Mouse (Mus musculus) lung, embryonic 14.5 days (tissue): ENCODE data around the gene Tbck. TPM values are rescaled to one million over a fixed set of nuclear protein-coding genes. Genes with fewer than 3 reads are reported as not detected.

Source experiments
- ATAC-seq: fragments of 200-750 bp; cut with Nextera tagmentation; 2 replicates; pipeline ENCODE4 v1.8.0; 2017; ENCODE audit warnings: mild to moderate bottlenecking, moderate TSS enrichment, moderate library complexity; ENCODE audit not compliant: insufficient read depth
- DNase-seq: peaks from one replicate; pipeline ENCODE4 v3.0.0-alpha.2; 2015
- H3K27ac ChIP-seq: fragments of 300-500 bp; sonication (generic); 2 replicates; pipeline ENCODE4 v1.5.1; 2014; ENCODE audit warnings: low read depth, mild to moderate bottlenecking, moderate library complexity
- H3K27me3 ChIP-seq: fragments of 300-500 bp; sonication (generic); 2 replicates; pipeline ENCODE4 v1.6.1; 2014; ENCODE audit warnings: low read length, control low read depth; ENCODE audit not compliant: insufficient read depth
- H3K36me3 ChIP-seq: fragments of 300-500 bp; sonication (generic); 2 replicates; pipeline ENCODE4 v1.6.1; 2014; ENCODE audit warnings: control low read depth; ENCODE audit not compliant: insufficient read depth
- H3K4me1 ChIP-seq: fragments of 300-500 bp; sonication (generic); 2 replicates; pipeline ENCODE4 v1.6.1; 2014; ENCODE audit warnings: antibody characterized with exemption, control low read depth; ENCODE audit not compliant: insufficient read depth
- H3K4me2 ChIP-seq: fragments of 300-500 bp; sonication (generic); 2 replicates; pipeline ENCODE4 v1.6.1; 2014; ENCODE audit warnings: mild to moderate bottlenecking
- H3K4me3 ChIP-seq: fragments of 300-500 bp; sonication (generic); 2 replicates; pipeline ENCODE4 v1.5.1; 2014; ENCODE audit warnings: low read depth, low read length
- H3K9ac ChIP-seq: fragments of 300-500 bp; sonication (generic); 2 replicates; pipeline ENCODE4 v1.6.1; 2014
- H3K9me3 ChIP-seq: fragments of 300-500 bp; sonication (generic); 2 replicates; pipeline ENCODE4 v1.6.1; 2016; ENCODE audit warnings: low read depth, low read length, control low read depth
- CTCF ChIP-seq: IDR thresholded peaks from 2 replicates; pipeline ENCODE4 v1.5.1; 2016; ENCODE audit warnings: antibody characterized with exemption, low read depth
- WGBS: fragments of 180-500 bp; shearing (Covaris S2); extraction: QIAGEN DNeasy Blood & Tissue Kit; methylation state at CpG from one replicate; pipeline ENCODE4 v1.1.7; 2014; 5-methylcytosine and 5-hydroxymethylcytosine counted together
- polyA plus RNA-seq: library from polyadenylated mRNA; unstranded; fragments of >200 nt; fragmentation: Nextera tagmentation; extraction: Ambion mirVana; gene quantifications from 2 replicates; pipeline ENCODE4 v1.2.1, GENCODE M21; 2014

Gene Tbck
- polyA plus RNA-seq, 1 experiment from 2014 or later, result 19.6 TPM

- Histone ChIP-seq H3K4me2 (no peak overlapping the region), H3K9me3 (no peaks in the 10 kb centered on the region)
- DNase-seq, result peak; percentile 80
Observed at GRCm38 (mm10) chr3:132855458-132856212, 171.7 kb downstream of the Tbck start.

GRCm38 (mm10) chr3:132856651-132857050, 172.7 kb downstream of the Tbck start:
- Histone ChIP-seq H3K9me3 (no peaks in the 10 kb centered on the region), H3K36me3 (no peaks in the 10 kb centered on the region), H3K4me2 (no peak overlapping the region), H3K9ac (no peak overlapping the region), H3K4me1 (peaks cover 15% of the 10 kb centered on the region), H3K27me3 (0 out of 2 replicates have a peak, but pooled peaks cover 4% of the 10 kb centered on the region), H3K4me3 (no peak overlapping the region), H3K27ac (no peak overlapping the region)
- DNase-seq, result peak; percentile 55
- no peak for ATAC-seq
- WGBS, result 40% methylated on average over 6 of the region's 6 CpGs
- TF ChIP-seq CTCF, result no peak

More at GRCm38 (mm10) chr3:132855458-132856212, 171.7 kb downstream of the Tbck start:
- H3K27me3 ChIP-seq, result 0 out of 2 replicates have a peak, but pooled peaks cover 4% of the 10 kb centered on the region
- H3K36me3 ChIP-seq, result no peaks in the 10 kb centered on the region
- no peak overlapping the region for H3K4me3 ChIP-seq
- TF ChIP-seq CTCF, result no peak
- no peak overlapping the region for H3K9ac ChIP-seq
- 0 out of 2 replicates have a peak, but pooled peaks have one; percentile 32 for ATAC-seq
- WGBS, result 56% methylated on average over 9 of the region's 9 CpGs
- no peak overlapping the region for H3K27ac ChIP-seq
- peaks cover 18% of the 10 kb centered on the region for H3K4me1 ChIP-seq

- Histone ChIP-seq H3K27ac (no peak overlapping the region), H3K4me1 (peaks cover 15% of the 10 kb centered on the region), H3K9ac (no peak overlapping the region), H3K36me3 (no peaks in the 10 kb centered on the region), H3K4me3 (no peak overlapping the region), H3K9me3 (no peaks in the 10 kb centered on the region), H3K4me2 (no peak overlapping the region), H3K27me3 (0 out of 2 replicates have a peak, but pooled peaks cover 4% of the 10 kb centered on the region)
- peak; percentile 80 for DNase-seq
- no peak for TF ChIP-seq CTCF
- WGBS, result 42% methylated on average over 11 of the region's 11 CpGs
- peak; percentile 70 for ATAC-seq
Observed at GRCm38 (mm10) chr3:132858849-132859248, 174.9 kb downstream of the Tbck start.

- H3K9me3 ChIP-seq, result no peaks in the 10 kb centered on the region
- 71% methylated on average over 7 of the region's 7 CpGs for WGBS
- no peak overlapping the region for H3K9ac ChIP-seq
- no peak overlapping the region for H3K4me2 ChIP-seq
- no peaks in the 10 kb centered on the region for H3K36me3 ChIP-seq
- H3K27ac ChIP-seq, result no peak overlapping the region
- H3K4me3 ChIP-seq, result no peak overlapping the region
- H3K4me1 ChIP-seq, result peaks cover 15% of the 10 kb centered on the region
- no peak for ATAC-seq
- TF ChIP-seq CTCF, result no peak
- H3K27me3 ChIP-seq, result 0 out of 2 replicates have a peak, but pooled peaks cover 4% of the 10 kb centered on the region
- no peak for DNase-seq
Observed at GRCm38 (mm10) chr3:132859573-132859972, 175.6 kb downstream of the Tbck start.

GRCm38 (mm10) chr3:132860796-132861195, 176.9 kb downstream of the Tbck start:
- ATAC-seq (no peak), DNase-seq (no peak)
- WGBS, result 40% methylated on average over 8 of the region's 8 CpGs
- TF ChIP-seq CTCF, result no peak
- Histone ChIP-seq H3K27me3 (no peaks in the 10 kb centered on the region), H3K4me3 (no peak overlapping the region), H3K4me2 (no peak overlapping the region), H3K4me1 (peaks cover 13% of the 10 kb centered on the region), H3K27ac (no peak overlapping the region), H3K9me3 (no peaks in the 10 kb centered on the region), H3K36me3 (no peaks in the 10 kb centered on the region), H3K9ac (no peak overlapping the region)

GRCm38 (mm10) chr3:132863843-132864242, 179.9 kb downstream of the Tbck start:
- no peak overlapping the region for H3K27ac ChIP-seq
- 62% methylated on average over 13 of the region's 13 CpGs for WGBS

GRCm38 (mm10) chr3:132864329-132864919, 180.5 kb downstream of the Tbck start:
- H3K4me2 ChIP-seq, result no peak overlapping the region
- H3K9me3 ChIP-seq, result no peaks in the 10 kb centered on the region
- DNase-seq (no peak), ATAC-seq (no peak)
- peaks cover 4% of the 10 kb centered on the region; the same call in 1 of the 2 replicates for H3K4me1 ChIP-seq
- no peaks in the 10 kb centered on the region for H3K27me3 ChIP-seq
- H3K36me3 ChIP-seq, result no peaks in the 10 kb centered on the region
- no peak overlapping the region for H3K9ac ChIP-seq
- no peak overlapping the region for H3K27ac ChIP-seq
- no peak overlapping the region for H3K4me3 ChIP-seq
- no peak for TF ChIP-seq CTCF
- WGBS, result 68% methylated on average over 14 of the region's 14 CpGs

More at GRCm38 (mm10) chr3:132863843-132864242, 179.9 kb downstream of the Tbck start:
- no peak for ATAC-seq
- no peak for DNase-seq
- no peak overlapping the region for H3K9ac ChIP-seq
- no peaks in the 10 kb centered on the region for H3K36me3 ChIP-seq
- H3K4me1 ChIP-seq, result peaks cover 4% of the 10 kb centered on the region; the same call in 1 of the 2 replicates
- no peaks in the 10 kb centered on the region for H3K9me3 ChIP-seq
- no peak overlapping the region for H3K4me2 ChIP-seq
- no peaks in the 10 kb centered on the region for H3K27me3 ChIP-seq
- no peak overlapping the region for H3K4me3 ChIP-seq
- no peak for TF ChIP-seq CTCF
